Mouse (Mus musculus) CH12.LX (cell line): Measurements from ENCODE around the gene Nap1l4. TPM values are rescaled to one million over a fixed set of nuclear protein-coding genes. Genes with fewer than 3 reads are reported as not detected.

Experiments used
- DNase-seq: peaks from one replicate; pipeline ENCODE4 v3.0.0-alpha.2; 2013; ENCODE audit errors: extremely low read depth
- H3K27ac ChIP-seq: 2 replicates; pipeline ENCODE4 v1.5.1; 2012; ENCODE audit warnings: low read depth, mild to moderate bottlenecking, control low read depth, moderate library complexity; ENCODE audit not compliant: insufficient read depth
- H3K27me3 ChIP-seq: replicated peaks from 2 replicates; pipeline ENCODE3; 2012; ENCODE audit warnings: inconsistent platforms
- H3K36me3 ChIP-seq, 2 experiments: replicated peaks in 1 of 2; 2 replicates each; pipeline versions ENCODE3 to v1.6.1; 2012; ENCODE audit warnings: inconsistent platforms in 1 of 2, low read length in 1 of 2, mild to moderate bottlenecking in 1 of 2, mixed read lengths in 1 of 2, moderate library complexity in 1 of 2; ENCODE audit not compliant: control insufficient read depth in 1 of 2, insufficient read depth in 1 of 2
- H3K4me1 ChIP-seq, 2 experiments: 2 replicates each; pipeline ENCODE4 v1.6.1; 2012; ENCODE audit warnings: inconsistent platforms in 1 of 2, moderate library complexity in 1 of 2; ENCODE audit not compliant: insufficient read depth in 2 of 2, control insufficient read depth in 1 of 2
- H3K4me2 ChIP-seq: 2 replicates; pipeline ENCODE4 v1.6.1; 2012; ENCODE audit warnings: low read depth, mild to moderate bottlenecking, control low read depth; ENCODE audit not compliant: poor library complexity, insufficient read depth, severe bottlenecking
- H3K4me3 ChIP-seq, 3 experiments: fragments of 150-350 bp in 1 of 3; sonication (generic) in 1 of 3; replicated peaks in 1 of 3; 2 replicates each; pipeline versions ENCODE3 to v1.5.1; 2011 to 2012; ENCODE audit warnings: low read depth in 2 of 3, low read length in 2 of 3, mild to moderate bottlenecking in 2 of 3, moderate library complexity in 2 of 3, control low read depth in 1 of 3, improper control_type of control experiment in 1 of 3, inconsistent platforms in 1 of 3, mixed read lengths in 1 of 3; ENCODE audit not compliant: poor library complexity in 1 of 3
- H3K79me2 ChIP-seq: replicated peaks from 2 replicates; pipeline ENCODE4 v1.6.1; 2012; ENCODE audit warnings: mild to moderate bottlenecking, moderate library complexity; ENCODE audit not compliant: control insufficient read depth, poor library complexity, insufficient read depth, severe bottlenecking; ENCODE audit errors: extremely low read depth
- H3K9ac ChIP-seq: 2 replicates; pipeline ENCODE4 v1.6.1; 2012; ENCODE audit warnings: low read depth, mild to moderate bottlenecking, control low read depth, moderate library complexity; ENCODE audit not compliant: insufficient read depth
- H3K9me3 ChIP-seq: replicated peaks from 2 replicates; pipeline ENCODE3; 2012; ENCODE audit warnings: low read length, inconsistent platforms, mixed read lengths
- CHD2 ChIP-seq: IDR thresholded peaks from 2 replicates; pipeline ENCODE4 v1.6.1; 2011; ENCODE audit warnings: low read length, improper control_type of control experiment
- CTCF ChIP-seq, 2 experiments: IDR thresholded peaks in 1 of 2; conservative IDR thresholded peaks in 1 of 2; 2 replicates each; pipeline ENCODE4 v1.5.1; 2011 to 2012; ENCODE audit warnings: low read depth in 2 of 2, low read length in 2 of 2, improper control_type of control experiment in 1 of 2, inconsistent platforms in 1 of 2, mild to moderate bottlenecking in 1 of 2, moderate library complexity in 1 of 2
- ELF1 ChIP-seq: IDR thresholded peaks from 2 replicates; pipeline ENCODE4 v1.6.1; 2014; ENCODE audit warnings: low read depth, mild to moderate bottlenecking, inconsistent platforms, low read length, improper control_type of control experiment
- EP300 ChIP-seq: IDR thresholded peaks from 2 replicates; pipeline ENCODE4 v1.6.1; 2011; ENCODE audit warnings: low read length, improper control_type of control experiment
- HCFC1 ChIP-seq: IDR thresholded peaks from 2 replicates; pipeline ENCODE4 v1.6.1; 2012; ENCODE audit warnings: low read depth, mild to moderate bottlenecking, inconsistent platforms, low read length, improper control_type of control experiment
- IRF4 ChIP-seq: IDR thresholded peaks from 2 replicates; pipeline ENCODE4 v1.6.1; 2014; ENCODE audit warnings: low read depth, mild to moderate bottlenecking, inconsistent platforms, low read length, improper control_type of control experiment
- JUN ChIP-seq: IDR thresholded peaks from 2 replicates; pipeline ENCODE4 v1.6.1; 2011; ENCODE audit warnings: low read depth, mild to moderate bottlenecking, low read length, improper control_type of control experiment, moderate library complexity; ENCODE audit not compliant: insufficient read depth
- KAT2A ChIP-seq: IDR thresholded peaks from 2 replicates; pipeline ENCODE4 v1.6.1; 2012; ENCODE audit warnings: low read length, improper control_type of control experiment, inconsistent platforms; ENCODE audit not compliant: insufficient replicate concordance
- MAX ChIP-seq: IDR thresholded peaks from 2 replicates; pipeline ENCODE4 v1.6.1; 2011; ENCODE audit warnings: low read length, improper control_type of control experiment
- MXI1 ChIP-seq: IDR thresholded peaks from 2 replicates; pipeline ENCODE4 v1.6.1; 2011; ENCODE audit warnings: mild to moderate bottlenecking, low read depth, low read length, improper control_type of control experiment
- MYC ChIP-seq: IDR thresholded peaks from 2 replicates; pipeline ENCODE4 v1.6.1; 2011; ENCODE audit warnings: low read depth, mild to moderate bottlenecking, improper control_type of control experiment, low read length
- NELFE ChIP-seq: IDR thresholded peaks from 2 replicates; pipeline ENCODE4 v1.6.1; 2011; ENCODE audit warnings: low read depth, low read length, improper control_type of control experiment
- PAX5 ChIP-seq: IDR thresholded peaks from 2 replicates; pipeline ENCODE4 v1.6.1; 2012; ENCODE audit warnings: low read length, inconsistent platforms, mixed read lengths
- POLR2A ChIP-seq: IDR thresholded peaks from 2 replicates; pipeline ENCODE4 v1.6.1; 2011; ENCODE audit warnings: low read depth, mild to moderate bottlenecking, improper control_type of control experiment, low read length
- POLR2AphosphoS2 ChIP-seq: IDR thresholded peaks from 2 replicates; pipeline ENCODE4 v1.6.1; 2011; ENCODE audit warnings: low read depth, low read length, improper control_type of control experiment
- RAD21 ChIP-seq: IDR thresholded peaks from 2 replicates; pipeline ENCODE4 v1.6.1; 2011; ENCODE audit warnings: low read depth, mild to moderate bottlenecking, low read length, improper control_type of control experiment, moderate library complexity
- SIN3A ChIP-seq: IDR thresholded peaks from 2 replicates; pipeline ENCODE4 v1.6.1; 2012; ENCODE audit warnings: low read length, improper control_type of control experiment, inconsistent platforms
- SMC3 ChIP-seq: IDR thresholded peaks from 2 replicates; pipeline ENCODE4 v1.6.1; 2011; ENCODE audit warnings: low read depth, low read length, improper control_type of control experiment
- TBP ChIP-seq: conservative IDR thresholded peaks from 2 replicates; pipeline ENCODE4 v1.6.1; 2011; ENCODE audit warnings: low read depth, low read length, improper control_type of control experiment
- USF1 ChIP-seq: IDR thresholded peaks from 2 replicates; pipeline ENCODE4 v1.6.1; 2014; ENCODE audit warnings: low read depth, mild to moderate bottlenecking, inconsistent platforms, low read length, improper control_type of control experiment
- ZKSCAN1 ChIP-seq: IDR thresholded peaks from 2 replicates; pipeline ENCODE4 v1.6.1; 2012; ENCODE audit warnings: low read depth, inconsistent platforms, low read length, improper control_type of control experiment, borderline replicate concordance
- ZMIZ1 ChIP-seq: IDR thresholded peaks from 2 replicates; pipeline ENCODE4 v1.6.1; 2012; ENCODE audit warnings: low read depth, mild to moderate bottlenecking, inconsistent platforms, low read length, improper control_type of control experiment
- dilution Hi-C: fragments of 300-500 bp; cut with MboI; formaldehyde crosslinking; loops from 2 replicates; pipeline ENCODE4 v1.14.3; 2020; ENCODE audit warnings: low sequenced_read_pairs; ENCODE audit not compliant: extremely low pct_unique_long_range_greater_than_20kb, extremely low pct_ligation_motif_present
- in situ Hi-C: fragments of 300-500 bp; cut with MboI; formaldehyde crosslinking; loops from 3 replicates; pipeline ENCODE4 v1.14.3; 2019; ENCODE audit warnings: low sequenced_read_pairs, low pct_ligation_motif_present, low pct_unique_long_range_greater_than_20kb, mixed read lengths
- polyA plus RNA-seq: library from polyadenylated mRNA; unstranded; fragments of >175 nt; gene quantifications from 2 replicates; pipeline ENCODE4 v1.2.1, GENCODE M21; 2012; ENCODE audit warnings: low read depth; ENCODE audit not compliant: insufficient read length
- total RNA-seq, 2 experiments: library from RNA; depleted of rRNA; stranded (reverse); fragments of 300-350 nt in 1 of 2; fragments of >200 nt in 1 of 2; gene quantifications; 2 replicates each; pipeline ENCODE4 v1.2.3; 2012 to 2014

The Nap1l4 gene
- total and polyA plus RNA-seq, 3 experiments = 121 to 175 (median 154) TPM

DNA sequence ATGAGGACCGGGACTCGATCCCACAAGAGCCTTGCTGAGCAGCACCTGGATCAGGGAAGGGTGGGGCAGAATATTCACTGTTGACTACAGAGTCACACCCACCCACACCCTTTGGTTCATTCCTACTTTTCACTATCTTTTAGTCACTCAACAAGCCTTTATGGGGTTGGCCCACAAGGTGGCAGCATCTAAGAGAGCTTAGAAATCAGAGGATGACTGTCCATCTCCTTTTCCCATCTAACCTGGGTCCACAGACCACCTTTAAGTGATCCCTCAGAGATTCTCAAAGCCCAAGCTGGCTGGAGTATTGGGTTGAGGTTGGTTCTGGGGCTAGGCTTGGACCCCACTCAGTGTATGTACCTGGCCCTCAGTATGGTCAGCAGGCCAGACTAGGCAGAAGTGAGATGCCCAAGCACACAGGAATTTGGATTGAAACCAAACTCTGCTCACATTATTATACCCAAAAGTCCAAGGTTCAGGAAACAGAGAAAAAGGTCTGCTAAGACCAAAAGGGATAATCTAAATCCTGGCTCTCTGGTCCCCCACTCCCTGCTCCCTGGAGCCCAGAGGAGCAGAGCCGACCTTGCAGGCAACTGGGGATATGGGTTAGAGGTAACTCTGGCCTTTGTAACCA, 72.1 kb downstream of the Nap1l4 start:
- Histone ChIP-seq H3K4me2 (no peak overlapping the region), H3K27ac (no peak overlapping the region), H3K9me3 (no peaks in the 10 kb centered on the region), H3K36me3 (no peaks in the 10 kb centered on the region), H3K79me2 (no peaks in the 10 kb centered on the region), H3K9ac (no peak overlapping the region), H3K4me1 (peaks cover 0 to 19% of the 10 kb centered on the region in 2 experiments; a peak in 2 of 4 replicates), H3K4me3 (no peak overlapping the region), H3K27me3 (peaks cover 58% of the 10 kb centered on the region)
- in situ Hi-C loops (no loop called here), dilution Hi-C loops (no loop called here)
- peak; percentile 4 for TF ChIP-seq RAD21
- no peak for TF ChIP-seq PAX5
- TF ChIP-seq EP300 = no peak
- TF ChIP-seq MXI1 = no peak
- peak; percentile 38 for TF ChIP-seq SMC3
- no peak for TF ChIP-seq MAX
- TF ChIP-seq MYC = no peak
- TF ChIP-seq KAT2A = no peak
- TF ChIP-seq HCFC1 = no peak
- TF ChIP-seq NELFE = no peak
- TF ChIP-seq JUN = no peak
- no peak for TF ChIP-seq USF1
- TF ChIP-seq CTCF (conservative IDR thresholded peaks at IDR 0.05 in 1 of 2, IDR thresholded peaks at IDR 0.05 in 1 of 2; ENCODE audit: low read depth in 2 of 2, low read length in 2 of 2) = peak in 1 of 2 experiments; percentile 55; a peak in 2 of 4 replicates
- TF ChIP-seq POLR2AphosphoS2 = no peak
- peak; percentile 15 for DNase-seq

DNA sequence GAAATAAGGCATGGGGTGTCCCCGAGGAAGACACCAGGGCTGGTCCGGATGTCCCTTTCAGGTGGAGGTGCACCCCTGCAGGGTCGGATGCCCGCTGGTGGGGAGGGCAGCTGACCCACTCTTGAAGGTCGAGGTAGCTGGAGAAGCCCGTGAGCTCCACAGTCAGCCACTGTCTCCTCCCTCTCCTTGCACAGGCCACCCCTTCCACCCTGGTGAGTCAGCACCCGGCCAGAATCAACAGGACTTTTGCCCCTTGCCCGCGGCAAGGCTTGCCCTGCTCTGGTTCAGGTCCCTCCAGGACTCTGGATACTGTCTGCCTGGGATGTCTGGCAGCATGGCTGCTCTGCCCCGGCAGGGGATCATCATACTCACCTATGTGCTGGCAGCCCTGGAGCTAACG, 73.0 kb downstream of the Nap1l4 start:
- Histone ChIP-seq H3K4me3 (no peak overlapping the region), H3K9me3 (no peaks in the 10 kb centered on the region), H3K9ac (no peak overlapping the region), H3K79me2 (no peaks in the 10 kb centered on the region), H3K4me1 (peaks cover 0 to 19% of the 10 kb centered on the region in 2 experiments; a peak in 2 of 4 replicates), H3K4me2 (no peak overlapping the region), H3K27me3 (peaks cover 55% of the 10 kb centered on the region), H3K36me3 (no peaks in the 10 kb centered on the region), H3K27ac (no peak overlapping the region)
- TF ChIP-seq MAX (no peak), ZKSCAN1 (no peak), TBP (no peak), ZMIZ1 (no peak), RAD21 (no peak), ELF1 (no peak), POLR2A (no peak), CHD2 (no peak), SIN3A (no peak), PAX5 (no peak), POLR2AphosphoS2 (no peak), IRF4 (no peak)
- dilution Hi-C loops (no loop called here), in situ Hi-C loops (no loop called here)
- no peak for DNase-seq
